Mouse (Mus musculus) olfactory bulb, adult 2 months (tissue): Measurements from ENCODE around the gene Cactin.

Source experiments
- CTCF ChIP-seq: fragments of 200-500 bp; IDR thresholded peaks from 2 replicates; pipeline ENCODE4 v1.5.1; 2012; ENCODE audit warnings: low read depth, mild to moderate bottlenecking, low read length, moderate library complexity; ENCODE audit not compliant: insufficient read depth
- POLR2A ChIP-seq: fragments of 200-500 bp; IDR thresholded peaks from 2 replicates; pipeline ENCODE4 v1.6.1; 2012; ENCODE audit warnings: mild to moderate bottlenecking, low read depth, low read length, moderate library complexity; ENCODE audit not compliant: insufficient read depth

GRCm38 (mm10) chr10:81304597-81305238 lies 16.2 kb upstream of the Cactin start:
- TF ChIP-seq POLR2A (no peak), CTCF (peak; percentile 75)
